Mouse (Mus musculus) ovary, postnatal 10 days (tissue): ENCODE measurements around the gene Gm266.
A peak's percentile ranks its signal among the peaks of the same experiment; 100 is the strongest.

ENCODE experiments used
- DNase-seq: peaks from one replicate; pipeline ENCODE4 v3.0.0; 2022; ENCODE audit warnings: low spot score

Gm266 gene

DNA sequence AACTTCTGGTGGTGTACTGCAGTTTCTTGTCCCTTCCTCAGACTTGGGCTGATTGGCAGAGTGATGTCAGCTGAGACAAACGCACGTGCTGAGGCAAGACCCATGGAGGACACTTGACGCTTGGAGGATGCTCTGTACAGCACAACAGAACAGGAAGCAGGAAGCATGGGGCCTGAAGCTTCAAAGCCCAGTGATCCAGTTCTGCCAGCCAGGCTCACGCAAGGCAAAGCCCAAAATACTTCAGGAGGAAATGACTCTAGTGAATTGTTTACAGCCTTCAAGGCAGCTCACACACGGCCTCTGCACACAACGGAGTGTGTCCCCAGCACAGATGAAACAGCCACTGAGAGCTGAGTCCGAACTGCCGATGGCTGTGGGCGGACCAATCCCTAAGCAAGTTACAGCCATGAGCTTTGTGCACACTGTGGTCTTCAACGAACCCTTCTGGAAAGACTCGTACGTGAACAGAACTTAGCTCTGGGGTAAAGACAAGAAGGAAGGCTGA, 17.5 kb upstream of the Gm266 start:
- DNase-seq, result no peak

DNA sequence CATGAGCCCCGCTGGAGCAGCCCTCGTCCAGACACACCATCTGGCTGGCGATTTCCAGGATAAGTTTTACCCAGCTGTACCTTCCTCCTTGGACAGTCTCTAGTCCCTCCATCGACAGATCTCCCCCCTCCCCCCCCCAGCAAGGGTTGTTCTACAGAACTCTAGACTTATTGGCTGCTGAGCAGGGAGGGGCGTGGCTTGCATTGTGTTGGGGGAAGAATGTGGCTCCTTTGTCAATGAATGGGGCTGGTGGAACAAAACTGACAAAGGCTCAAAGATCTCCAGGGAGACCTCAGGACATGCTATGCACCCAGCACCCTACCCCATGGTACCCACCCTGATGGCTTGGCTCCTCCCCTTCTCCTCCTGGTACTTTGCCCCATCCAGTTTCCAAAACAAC, 15.1 kb upstream of the Gm266 start:
- DNase-seq, result no peak

DNA sequence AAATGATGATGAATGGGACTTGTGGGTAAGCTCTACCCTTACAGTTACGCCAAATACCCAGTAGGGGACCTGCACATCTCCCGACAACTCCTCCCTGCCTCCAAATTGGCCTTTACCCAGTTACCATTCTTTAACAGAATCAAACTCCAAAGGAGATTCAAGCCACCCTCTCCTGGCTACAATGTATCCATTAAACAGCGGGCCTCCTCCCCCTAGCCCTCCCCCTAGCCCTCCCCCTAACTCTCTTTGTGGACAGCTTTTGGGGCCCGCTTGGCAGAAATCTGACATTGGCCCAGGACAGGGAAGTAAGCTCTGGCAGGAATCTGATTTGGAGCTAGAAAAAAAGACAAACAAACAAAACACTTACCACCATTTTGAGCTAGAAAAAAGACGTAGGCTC, 14.0 kb upstream of the Gm266 start:
- no peak for DNase-seq

DNA sequence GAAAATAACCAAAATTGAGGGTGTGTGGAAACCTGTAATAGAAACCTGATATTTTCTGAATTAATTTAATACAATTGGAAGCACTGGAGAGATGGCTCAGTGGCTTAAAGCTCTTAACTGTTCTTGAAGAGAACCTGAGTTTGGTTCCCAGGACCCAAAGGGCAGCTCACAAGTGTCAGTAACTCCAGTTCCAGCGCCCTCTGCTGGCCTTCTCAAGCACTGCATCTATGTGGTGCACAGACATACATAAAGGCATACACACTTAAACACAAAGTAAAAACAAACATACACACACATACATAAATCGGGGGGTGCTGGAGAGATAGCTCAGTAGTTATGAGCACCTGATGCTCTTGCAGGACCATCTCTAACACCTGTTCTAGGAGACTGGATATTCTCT, 11.5 kb upstream of the Gm266 start:
- DNase-seq, result no peak

DNA sequence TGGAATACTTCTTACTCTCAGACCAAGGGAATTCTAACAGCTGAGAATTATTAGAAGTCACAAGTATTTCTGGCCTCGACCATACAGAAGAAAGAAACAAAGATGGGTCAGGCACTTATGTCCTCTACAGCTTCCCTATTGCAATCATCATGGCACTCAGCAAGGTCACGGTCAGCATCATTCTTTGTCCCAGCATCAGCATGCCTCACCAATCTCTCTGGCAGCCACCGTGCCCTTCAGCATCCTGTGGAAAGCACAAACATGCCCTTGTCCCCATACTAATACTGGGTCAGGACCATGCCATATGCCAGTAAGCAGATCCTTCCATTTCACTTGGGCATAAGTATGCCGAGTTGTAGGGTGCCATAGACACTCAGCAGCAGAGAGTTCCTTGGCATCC, 9.3 kb upstream of the Gm266 start:
- DNase-seq, result no peak

DNA sequence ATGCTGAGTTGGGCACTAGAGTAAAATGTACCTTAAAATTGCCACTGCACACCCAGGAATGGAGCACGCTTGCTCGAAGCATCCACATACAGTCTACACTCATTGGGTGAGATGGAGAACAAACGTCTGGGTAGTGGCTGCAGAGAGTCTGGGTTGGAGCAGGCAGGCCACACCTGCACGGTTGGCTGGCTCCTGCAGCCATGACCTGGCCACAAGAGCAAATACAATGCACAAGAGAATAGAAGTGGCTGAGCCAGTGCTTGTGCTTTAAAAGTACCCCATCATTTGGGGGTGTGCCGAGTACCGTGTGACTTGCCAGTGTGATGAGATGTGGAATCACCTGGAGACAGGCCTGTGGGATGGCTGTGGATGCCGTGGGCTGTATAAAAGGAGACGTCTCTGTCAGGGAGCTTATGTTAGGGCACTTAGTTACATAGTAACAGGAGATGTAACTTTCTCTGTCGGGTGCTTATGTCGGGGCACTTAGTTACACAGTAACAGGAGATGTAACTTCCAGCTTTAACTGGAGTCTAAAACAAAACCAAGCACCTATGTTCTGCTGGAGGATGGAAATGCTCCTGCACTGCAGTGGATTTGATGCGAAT, 3.7 kb upstream of the Gm266 start:
- DNase-seq, result no peak

DNA sequence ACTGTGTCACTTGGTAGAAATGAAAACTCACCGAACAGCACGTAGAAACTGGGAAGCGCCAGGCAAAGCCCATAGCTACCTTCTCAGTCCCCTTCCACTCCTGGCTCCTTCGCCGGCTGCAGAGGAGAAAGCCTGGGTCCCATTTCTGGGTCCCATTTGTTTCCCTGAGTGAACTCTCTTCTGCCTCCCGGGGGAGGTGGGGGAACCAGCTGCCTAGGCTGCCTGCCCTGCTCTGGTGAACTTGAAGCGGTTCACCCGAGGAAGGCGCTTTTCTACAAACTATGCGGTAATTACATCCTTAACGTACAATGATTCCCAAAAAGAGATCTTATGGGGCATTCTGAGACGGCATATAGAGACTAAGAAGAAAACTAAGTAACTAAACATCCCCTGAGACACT, 832 bp upstream of the Gm266 start:
- no peak for DNase-seq

DNA sequence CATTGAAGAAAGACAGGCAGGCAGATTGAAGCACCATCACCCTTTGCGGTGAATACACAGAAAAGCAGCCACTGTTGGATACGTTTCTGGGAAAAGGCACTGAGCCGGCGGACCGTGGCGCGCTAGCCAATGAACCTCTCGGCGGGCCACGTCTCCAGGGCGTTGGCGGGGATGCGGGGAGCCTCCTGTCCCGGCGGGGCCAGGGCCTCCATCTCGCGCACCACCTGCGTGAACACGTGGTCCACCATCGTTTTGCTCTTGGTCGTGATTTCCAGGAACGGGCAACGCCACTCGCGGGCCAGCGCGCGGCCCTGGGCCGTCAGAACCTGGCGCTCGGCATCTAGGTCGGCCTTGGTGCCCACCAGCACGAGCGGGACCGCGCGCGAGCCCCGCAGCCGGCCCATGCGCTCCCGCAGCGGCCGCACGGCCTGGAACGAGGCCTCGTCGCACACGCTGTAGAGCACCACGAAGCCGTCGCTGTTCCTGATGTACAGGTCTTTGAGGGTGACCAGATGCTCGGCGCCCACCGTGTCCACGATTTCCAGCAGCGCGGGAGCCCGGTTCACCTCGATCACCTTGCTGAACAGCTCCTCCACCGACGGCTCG, 474 bp downstream of the Gm266 start:
- no peak for DNase-seq

DNA sequence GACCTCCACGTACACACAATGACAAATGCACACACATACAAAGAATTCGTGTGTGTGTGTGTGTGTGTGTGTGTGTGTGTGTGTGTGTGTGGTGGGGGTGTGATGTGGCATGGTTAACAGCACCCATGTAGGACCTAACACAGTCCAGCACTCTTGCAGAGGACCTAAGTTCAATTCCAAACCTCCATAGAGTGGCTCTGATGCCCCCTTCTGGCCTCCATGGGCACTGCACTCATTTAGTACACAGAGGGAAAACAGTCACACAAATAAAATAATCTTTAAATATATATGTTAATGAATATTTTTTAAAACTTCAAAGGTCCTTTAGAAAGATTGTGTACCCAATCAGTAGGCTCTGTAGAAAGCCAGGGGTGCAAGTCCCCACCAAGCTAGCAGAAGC, 5.7 kb downstream of the Gm266 start:
- no peak for DNase-seq

DNA sequence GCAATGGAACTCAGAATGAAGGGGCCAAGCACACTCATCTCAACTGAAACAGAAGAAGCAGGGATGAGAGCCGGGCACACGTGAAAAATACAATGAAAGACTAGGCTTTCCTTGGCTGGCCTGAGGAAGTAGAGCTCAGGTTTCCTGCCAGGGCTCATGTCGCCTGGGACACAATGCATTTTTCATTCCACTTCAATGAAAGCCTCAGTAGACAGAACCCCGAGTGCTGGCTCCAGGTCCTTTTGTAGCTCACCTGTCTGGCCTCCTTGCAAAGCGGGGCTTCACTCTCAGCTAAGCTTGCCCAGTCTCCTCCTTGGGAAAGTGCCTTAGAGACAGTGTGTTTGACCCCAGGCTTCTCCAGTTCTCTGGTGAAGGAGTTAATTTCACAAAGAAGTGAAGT, 6.7 kb downstream of the Gm266 start:
- no peak for DNase-seq

DNA sequence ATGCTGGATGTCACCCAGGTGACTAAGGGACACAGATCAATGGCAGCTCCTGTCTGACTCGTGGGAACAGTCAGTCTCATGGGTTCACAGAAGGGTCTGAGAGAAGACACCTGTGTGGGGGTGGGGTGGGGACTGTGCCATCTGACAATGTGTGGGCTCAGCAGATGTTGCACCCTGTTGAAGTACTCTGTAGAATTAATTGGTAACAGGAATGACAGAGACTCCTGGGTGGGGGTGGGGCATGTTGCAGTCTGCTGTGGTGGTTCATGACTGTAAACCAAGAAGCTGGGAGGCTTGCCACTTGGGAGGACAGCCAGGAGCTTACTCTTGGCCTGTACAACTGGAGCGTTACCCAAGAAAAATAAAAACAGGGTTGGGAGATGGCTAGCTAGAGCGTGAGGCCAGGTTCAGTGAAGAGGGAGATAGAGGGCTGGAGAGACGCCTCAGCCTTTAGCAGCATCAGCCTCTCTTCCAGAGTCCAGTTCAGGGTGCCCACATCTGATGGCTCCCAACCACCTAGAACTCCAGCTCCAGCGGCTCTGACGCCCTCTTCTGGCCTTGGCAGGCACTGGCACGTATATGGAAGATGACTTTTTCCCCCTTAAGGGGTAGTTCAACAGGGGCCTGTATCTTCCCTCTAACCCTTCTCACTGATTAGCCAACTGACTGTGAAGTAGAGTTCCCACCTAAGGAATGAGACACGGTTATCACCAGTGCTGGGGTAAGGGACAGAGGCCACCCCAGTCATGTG, 10.6 kb downstream of the Gm266 start:
- DNase-seq, result peak; percentile 67

DNA sequence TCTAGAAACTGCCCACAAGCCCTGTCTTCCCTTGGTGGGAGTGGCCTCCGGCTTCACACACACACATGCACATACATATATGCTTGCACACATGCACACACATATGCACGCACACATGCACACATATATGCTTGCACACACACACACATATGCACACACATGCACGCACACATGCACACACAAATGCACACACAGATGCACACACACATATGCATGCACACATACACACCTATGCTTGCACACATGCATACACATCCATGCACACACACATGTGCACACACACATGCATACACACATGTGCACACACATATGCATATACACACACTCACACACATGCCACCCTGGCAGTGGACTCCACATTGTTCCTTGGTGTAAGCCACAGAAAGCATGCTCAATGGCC, 11.2 kb downstream of the Gm266 start:
- no peak for DNase-seq

DNA sequence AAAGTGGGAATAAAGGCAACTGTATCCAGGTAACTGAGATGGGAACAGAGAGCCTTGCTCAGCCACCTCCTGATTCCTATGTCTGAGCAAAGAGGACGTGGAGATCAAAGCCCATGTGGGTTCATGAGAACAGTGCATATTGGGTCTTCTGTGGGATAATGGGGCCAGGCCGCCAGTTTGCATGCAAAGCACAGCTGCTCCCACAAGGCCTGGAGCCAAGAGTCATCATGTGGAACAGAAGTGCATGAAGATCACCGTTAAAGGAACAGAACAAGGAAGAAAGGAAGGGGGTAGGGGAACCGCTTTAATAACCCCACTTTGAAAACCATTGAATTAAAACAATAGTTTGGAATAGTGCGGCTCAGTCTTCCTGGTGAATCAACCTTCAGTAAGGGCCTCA, 12.7 kb downstream of the Gm266 start:
- no peak for DNase-seq

DNA sequence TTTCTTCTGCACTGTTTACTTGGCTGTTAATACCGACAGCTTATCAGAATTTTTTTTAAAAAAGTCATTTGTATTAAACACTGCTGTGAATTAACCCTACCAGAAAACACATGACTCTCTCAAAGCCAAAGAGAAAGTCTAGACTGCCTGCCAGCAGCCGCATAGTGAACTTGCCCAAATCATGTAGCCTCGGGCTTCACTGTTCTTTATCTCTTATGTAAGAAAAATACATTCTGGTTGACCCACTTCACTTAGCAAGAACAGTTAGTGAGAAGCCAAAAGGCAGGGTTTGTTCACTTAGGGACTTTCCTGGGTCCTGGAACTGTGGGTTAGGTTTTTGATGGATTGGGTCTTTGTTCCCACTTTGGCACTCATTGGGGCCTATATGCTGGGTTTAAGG, 13.9 kb downstream of the Gm266 start:
- DNase-seq, result no peak

DNA sequence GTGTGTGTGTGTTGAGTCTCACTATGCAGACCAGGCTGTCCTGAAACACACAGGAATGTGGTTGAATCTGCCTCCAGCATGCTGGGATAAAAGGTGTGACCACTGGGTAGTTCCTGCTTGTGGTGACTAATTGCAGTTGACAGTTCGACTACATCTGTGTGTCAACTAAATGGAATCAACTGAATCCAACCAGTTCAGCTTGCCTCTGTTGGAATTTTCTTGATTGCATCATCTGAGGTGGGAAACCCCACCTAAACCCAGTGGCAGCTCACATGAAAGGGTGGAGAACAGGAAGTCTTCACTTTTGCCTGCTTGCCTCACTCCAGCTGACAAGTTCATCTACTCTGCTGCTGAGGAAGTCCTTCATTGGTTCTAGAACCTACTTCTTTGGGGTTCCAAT, 14.5 kb downstream of the Gm266 start:
- DNase-seq, result no peak

DNA sequence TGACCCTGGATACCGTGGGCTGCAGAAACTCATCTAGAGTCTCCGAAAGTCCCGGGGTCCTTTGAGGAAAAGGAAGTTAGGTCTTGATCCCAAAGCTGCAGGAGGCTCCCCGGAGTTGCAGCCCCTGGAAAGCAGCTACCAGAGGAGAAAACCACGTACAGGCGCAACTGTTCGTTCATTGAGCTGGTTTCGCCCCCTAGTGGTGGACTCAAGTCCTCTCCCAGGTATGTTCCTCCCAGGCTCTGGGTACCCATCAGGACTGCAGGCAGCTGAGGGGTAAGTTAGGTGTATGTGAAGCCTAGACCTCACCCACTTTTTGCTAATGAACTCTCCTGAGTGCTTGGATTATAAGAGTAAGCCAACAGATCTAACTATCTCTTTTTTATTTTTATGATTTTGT, 16.1 kb downstream of the Gm266 start:
- DNase-seq, result no peak

DNA sequence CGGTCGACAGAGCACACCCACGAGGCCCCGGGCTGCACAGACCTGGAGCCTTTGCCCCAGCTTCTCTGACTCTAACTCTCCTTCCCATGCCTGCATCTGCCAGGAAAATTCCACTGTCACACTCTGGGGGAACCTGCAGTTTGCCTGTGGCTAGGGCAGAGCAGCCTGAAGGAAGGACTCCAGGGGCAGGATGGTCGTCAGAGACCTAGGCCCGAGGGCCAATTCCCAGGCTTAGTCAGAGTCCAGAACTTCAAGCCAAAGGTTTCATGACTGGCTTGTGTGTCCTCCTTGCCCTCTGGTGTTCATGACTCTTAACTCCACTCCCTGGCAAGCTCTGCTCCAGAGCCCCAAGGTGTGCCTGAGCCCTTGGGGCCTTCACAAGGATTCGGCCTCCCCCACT, 17.4 kb downstream of the Gm266 start:
- DNase-seq, result no peak

DNA sequence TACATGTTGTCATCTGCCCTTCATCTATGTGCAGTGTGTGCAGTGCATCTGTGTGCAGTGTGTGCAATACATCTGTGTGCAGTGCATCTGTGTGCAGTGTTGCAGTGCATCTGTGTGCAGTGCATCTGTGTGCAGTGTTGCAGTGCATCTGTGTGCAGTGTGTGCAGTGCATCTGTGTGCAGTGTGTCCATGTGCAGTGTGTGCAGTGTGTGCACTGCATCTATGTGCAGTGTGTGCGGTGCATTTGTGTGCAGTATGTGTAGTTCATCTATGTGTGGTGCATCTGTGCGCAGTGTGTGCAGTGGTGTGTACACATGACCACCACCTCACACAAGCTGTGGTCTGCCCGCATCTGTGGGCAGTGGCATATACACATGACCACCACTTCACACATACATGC, 19.3 kb downstream of the Gm266 start:
- DNase-seq, result no peak

DNA sequence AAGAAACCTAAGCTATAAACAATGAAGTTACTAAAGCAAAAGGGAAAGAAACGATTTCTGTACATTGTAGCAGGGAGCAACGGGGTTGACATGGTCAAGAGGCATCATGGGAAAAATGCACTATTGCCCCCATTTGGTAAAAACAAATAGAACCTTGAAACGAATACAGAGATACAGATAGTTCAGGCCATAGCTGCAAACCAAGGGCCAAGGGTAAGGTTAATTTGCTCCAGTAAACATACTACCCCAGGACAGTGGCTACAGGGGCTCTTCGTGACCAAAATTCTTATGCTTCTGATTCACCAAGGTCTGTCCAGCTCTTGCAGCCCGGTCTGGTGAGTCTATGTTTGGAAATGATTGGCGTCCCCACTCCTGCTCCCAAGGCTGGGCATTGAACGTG, 22.1 kb downstream of the Gm266 start:
- no peak for DNase-seq

DNA sequence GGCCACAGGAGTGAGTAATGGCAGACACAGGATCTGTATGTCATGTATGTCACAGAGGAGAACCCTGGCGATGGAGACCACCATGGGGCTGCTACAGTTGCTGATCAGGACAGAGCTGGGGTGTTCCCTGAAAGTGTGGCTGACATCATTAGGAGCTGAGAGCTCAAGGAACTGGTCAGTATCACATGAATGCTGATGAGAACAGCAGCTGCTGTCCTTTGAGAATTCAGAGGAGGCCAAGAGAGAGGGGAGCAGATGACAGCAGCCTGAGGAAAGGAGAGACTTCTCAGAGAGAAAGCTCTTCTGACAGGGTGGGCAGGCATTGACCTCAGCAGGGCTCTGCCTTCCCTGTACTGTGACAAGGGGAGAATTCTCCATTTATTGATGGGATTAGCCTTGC, 27.9 kb downstream of the Gm266 start:
- no peak for DNase-seq

DNA sequence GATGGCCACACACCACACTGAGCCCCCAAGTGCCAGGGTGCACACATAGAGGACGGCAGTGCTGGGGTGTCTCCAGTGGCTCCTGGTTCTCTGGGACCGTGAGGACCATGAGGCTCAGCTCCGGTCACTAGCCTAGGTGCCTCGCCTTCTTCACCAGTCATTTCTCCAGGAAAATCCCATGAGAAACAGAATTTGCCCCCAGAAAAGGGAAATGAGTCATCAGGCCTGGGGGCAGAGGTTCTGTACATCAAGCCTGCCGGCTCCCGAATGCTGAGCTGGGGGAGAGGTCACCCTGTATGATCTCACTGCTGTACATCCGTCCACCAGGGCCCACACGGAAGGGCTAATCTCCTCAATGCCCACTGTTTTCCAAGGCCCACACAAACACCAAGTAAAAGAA, 29.8 kb downstream of the Gm266 start:
- no peak for DNase-seq

DNA sequence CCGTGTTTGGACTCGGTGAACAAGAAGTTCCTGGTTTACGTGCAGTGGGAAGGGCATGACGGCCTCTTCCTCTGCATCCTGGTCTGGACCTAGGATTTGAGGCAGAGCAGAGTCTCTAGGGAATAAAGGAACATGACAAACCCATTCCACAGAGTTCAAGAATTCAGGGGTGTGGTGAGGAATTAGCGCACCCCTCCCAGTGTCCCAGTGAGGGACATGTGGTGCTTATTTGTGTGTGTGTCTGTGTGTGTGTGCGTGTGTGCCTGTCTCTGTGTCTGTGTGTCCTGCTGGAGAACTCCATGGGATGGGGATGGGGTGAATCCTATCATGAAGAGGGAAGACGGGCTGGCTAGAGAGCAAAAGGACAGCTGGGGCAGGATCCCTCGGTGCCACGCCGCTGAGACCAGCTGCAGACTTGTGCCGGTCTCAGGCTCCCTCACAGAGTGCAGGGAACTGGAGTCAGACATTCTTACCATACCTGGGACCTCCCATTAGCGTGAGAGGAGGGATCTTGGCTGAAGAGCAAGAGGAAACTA, 30.2 kb downstream of the Gm266 start:
- DNase-seq, result no peak

DNA sequence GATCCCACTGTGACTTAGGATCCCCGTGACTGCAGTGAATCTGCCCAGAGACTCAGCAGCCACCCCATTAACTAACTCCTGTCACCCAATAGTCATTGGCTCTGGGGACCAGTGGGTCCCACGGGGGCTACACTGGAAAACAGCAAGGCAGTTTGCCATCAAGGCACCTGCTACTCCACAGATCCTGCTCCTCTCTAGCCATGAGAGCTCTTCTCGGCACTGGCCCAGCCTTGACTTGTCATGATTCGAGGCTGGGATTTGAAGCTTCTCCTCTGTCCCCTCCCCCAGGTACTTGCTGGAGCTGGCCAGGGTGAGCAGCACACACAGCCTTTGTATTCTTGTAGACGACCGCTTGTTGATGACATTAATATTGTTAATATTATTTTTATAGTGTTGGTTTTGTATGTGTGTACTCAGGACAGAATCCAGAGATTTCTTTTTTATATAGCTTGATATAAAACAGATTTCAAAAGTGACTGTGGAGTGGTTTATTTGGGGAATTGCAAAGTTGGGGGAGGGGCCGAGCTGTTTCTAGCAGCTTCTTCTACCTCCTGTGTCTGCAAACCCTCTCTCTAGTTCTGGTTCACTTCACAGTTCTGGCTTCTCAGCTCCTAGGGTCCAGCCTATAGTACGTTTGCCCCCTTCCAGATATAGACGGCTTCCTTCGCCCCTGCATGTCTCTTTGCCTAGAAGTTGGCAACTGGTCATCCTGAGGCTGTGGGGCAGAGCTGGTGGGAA, 30.9 kb downstream of the Gm266 start:
- no peak for DNase-seq
